Mouse (Mus musculus): ENCODE measurements around the gene Osbpl6.

DNA sequence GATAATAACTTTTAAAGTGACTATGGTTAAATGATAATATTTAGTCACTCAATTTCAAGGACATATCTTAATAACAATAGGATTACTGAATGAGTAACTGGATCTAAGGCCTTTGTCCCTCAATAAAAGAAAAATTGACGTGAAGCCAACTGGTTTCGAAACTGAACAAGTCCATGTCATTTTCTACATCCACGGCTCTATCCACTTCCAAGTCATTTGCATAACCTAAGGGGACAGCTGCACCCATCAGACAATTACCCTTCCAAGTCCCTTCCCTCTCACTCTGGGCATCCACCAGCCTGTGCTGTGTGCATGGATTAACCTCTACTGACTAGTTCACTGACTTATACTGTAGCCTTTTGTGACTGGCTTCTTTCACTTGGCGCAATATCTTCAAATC, 225.3 kb downstream of the Osbpl6 start:
- TF ChIP-seq POLR2A (IDR thresholded peaks at IDR 0.05; ENCODE audit: insufficient read depth, low read depth, low read length) (no peak), CTCF (IDR thresholded peaks at IDR 0.05) (no peak), EP300 (IDR thresholded peaks at IDR 0.05; ENCODE audit: insufficient read depth, low read depth, low read length) (no peak)
